Mouse (Mus musculus): Measurements from ENCODE around the gene Wwc2. TPM values are rescaled to one million over a fixed set of nuclear protein-coding genes. Genes with fewer than 3 reads are reported as not detected.

Gene Wwc2
- total and polyA plus RNA-seq, 2 experiments from 2014 or later = 8.2 to 18.5 TPM

DNA sequence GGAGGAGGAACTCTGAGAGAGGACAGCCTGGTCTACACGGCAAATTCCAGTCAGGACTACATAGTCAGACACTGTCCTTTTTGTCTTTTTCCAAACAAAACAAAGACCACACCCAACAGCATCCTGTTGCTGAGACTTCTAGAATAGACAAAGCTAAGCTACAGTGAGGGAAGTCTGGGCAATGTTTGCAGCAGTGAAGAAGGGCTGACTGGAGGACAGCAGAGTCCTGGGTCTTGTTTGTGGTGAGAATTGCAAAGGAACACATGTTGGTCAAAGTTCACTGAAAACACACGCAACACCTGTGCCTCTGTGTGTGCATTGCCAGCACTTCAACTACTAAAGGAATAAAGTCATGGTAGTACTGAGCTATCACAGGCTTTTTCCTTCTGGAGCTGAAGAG, 75.2 kb downstream of the Wwc2 start:
- no peak for ATAC-seq (ENCODE audit: insufficient read depth, low read depth)
- WGBS = 82% methylated on average over 2 of the region's 2 CpGs
- DNase-seq (ENCODE audit: low spot score) = no peak
- Histone ChIP-seq H3K9ac (replicated peaks; ENCODE audit: low read depth, low read length) (no peak overlapping the region), H3K36me3 (replicated peaks; ENCODE audit: control insufficient read depth, insufficient read depth, low read length) (no peaks in the 10 kb centered on the region; the same call in none of the 2 replicates), H3K27ac (ENCODE audit: low read depth) (peak overlapping the region; percentile 20; the same call in 1 of the 2 replicates), H3K4me2 (ENCODE audit: low read depth, low read length) (no peak overlapping the region), H3K4me1 (ENCODE audit: control insufficient read depth, insufficient read depth) (0 out of 2 replicates have a peak, but pooled peaks cover 3% of the 10 kb centered on the region), H3K4me3 (ENCODE audit: low read depth, low read length) (no peak overlapping the region), H3K27me3 (ENCODE audit: control insufficient read depth, insufficient read depth, low read length) (no peaks in the 10 kb centered on the region), H3K9me3 (replicated peaks; ENCODE audit: control insufficient read depth, low read length) (no peaks in the 10 kb centered on the region)
- no peak for TF ChIP-seq EP300 (IDR thresholded peaks at IDR 0.05; ENCODE audit: low read depth)
- TF ChIP-seq CTCF (IDR thresholded peaks at IDR 0.05; ENCODE audit: low read depth) = no peak

DNA sequence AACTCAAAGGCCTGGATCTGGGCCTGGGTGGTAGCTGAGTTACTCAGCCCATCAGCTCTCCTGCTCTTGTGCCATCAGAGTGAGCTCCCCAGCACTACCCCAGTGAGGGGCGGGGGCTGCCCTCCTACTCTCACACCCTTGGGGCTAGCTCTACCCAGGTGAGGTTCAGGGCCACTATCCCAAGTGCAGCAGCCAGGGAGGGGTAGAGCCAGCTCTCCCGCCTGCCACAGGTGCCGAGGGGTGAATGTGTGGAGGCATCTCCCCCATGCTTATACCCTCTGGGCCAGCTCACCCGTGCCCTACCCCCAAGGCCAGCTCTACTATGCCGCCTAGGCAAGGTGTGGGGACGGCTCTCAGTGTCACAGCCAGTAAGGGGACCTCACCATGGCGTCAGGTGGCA, 75.8 kb downstream of the Wwc2 start:
- 94% methylated on average over 7 of the region's 7 CpGs for WGBS
- Histone ChIP-seq H3K9me3 (replicated peaks; ENCODE audit: control insufficient read depth, low read length) (no peaks in the 10 kb centered on the region), H3K9ac (replicated peaks; ENCODE audit: low read depth, low read length) (no peak overlapping the region), H3K36me3 (replicated peaks; ENCODE audit: control insufficient read depth, insufficient read depth, low read length) (no peaks in the 10 kb centered on the region; the same call in 1 of the 2 replicates), H3K27me3 (ENCODE audit: control insufficient read depth, insufficient read depth, low read length) (no peaks in the 10 kb centered on the region), H3K4me3 (ENCODE audit: low read depth, low read length) (no peak overlapping the region), H3K27ac (ENCODE audit: low read depth) (peak overlapping the region; percentile 20; the same call in 1 of the 2 replicates), H3K4me2 (ENCODE audit: low read depth, low read length) (no peak overlapping the region), H3K4me1 (ENCODE audit: control insufficient read depth, insufficient read depth) (0 out of 2 replicates have a peak, but pooled peaks cover 3% of the 10 kb centered on the region)
- TF ChIP-seq EP300 (IDR thresholded peaks at IDR 0.05; ENCODE audit: low read depth) (no peak), CTCF (IDR thresholded peaks at IDR 0.05; ENCODE audit: low read depth) (no peak)
- 0 out of 2 replicates have a peak, but pooled peaks have one; percentile 20 for ATAC-seq (ENCODE audit: insufficient read depth, low read depth)
- no peak for DNase-seq (ENCODE audit: low spot score)

DNA sequence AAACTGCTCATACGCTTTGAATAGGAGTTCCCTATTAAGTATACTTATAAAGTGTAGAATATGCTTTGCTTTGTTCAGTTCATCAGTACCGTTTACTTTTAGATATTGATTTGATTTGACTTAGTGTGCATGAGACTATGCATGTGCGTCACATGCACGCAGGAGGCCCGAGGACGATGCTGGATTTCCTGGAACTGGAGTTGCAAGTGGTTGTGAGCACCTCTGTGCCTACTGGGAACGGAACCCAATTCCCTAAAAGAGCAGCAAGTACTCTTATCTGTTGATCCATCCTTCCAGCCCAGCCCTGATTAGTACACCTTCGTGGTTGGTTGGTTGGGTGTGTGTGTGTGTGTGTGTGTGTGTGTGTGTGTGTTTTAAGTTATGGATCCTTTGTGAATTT, 76.6 kb downstream of the Wwc2 start:
- Histone ChIP-seq H3K9ac (replicated peaks; ENCODE audit: low read depth, low read length) (no peak overlapping the region), H3K4me3 (ENCODE audit: low read depth, low read length) (no peak overlapping the region), H3K9me3 (replicated peaks; ENCODE audit: control insufficient read depth, low read length) (0 out of 2 replicates have a peak, but pooled peaks cover 5% of the 10 kb centered on the region), H3K4me2 (ENCODE audit: low read depth, low read length) (no peak overlapping the region), H3K36me3 (replicated peaks; ENCODE audit: control insufficient read depth, insufficient read depth, low read length) (no peaks in the 10 kb centered on the region), H3K27me3 (ENCODE audit: control insufficient read depth, insufficient read depth, low read length) (no peaks in the 10 kb centered on the region), H3K27ac (ENCODE audit: low read depth) (no peak overlapping the region), H3K4me1 (ENCODE audit: control insufficient read depth, insufficient read depth) (0 out of 2 replicates have a peak, but pooled peaks cover 3% of the 10 kb centered on the region)
- DNase-seq (ENCODE audit: low spot score) (no peak), ATAC-seq (ENCODE audit: insufficient read depth, low read depth) (no peak)
- 89% methylated on average over 8 of the region's 8 CpGs for WGBS
- no peak for TF ChIP-seq EP300 (IDR thresholded peaks at IDR 0.05; ENCODE audit: low read depth)
- TF ChIP-seq CTCF (IDR thresholded peaks at IDR 0.05; ENCODE audit: low read depth) = no peak

DNA sequence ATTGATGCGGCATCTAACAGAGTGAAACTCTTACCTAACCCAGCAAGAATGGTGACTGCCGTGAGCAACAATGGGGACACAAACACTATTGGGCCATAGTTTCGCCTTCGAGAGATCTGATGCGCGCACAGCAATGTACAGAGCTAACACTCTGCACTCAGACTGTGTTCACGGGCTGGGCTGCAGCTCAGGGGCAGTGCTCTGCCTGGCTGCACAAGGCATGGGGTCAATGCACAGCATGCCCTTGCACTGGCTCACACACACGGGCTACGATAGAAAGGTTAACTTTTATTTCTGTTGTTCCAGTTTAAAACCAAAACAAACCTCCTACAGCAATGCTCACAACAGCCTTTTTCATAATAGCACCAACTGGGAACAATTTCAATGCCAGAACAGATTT, 77.1 kb downstream of the Wwc2 start:
- 0 out of 2 replicates have a peak, but pooled peaks cover 5% of the 10 kb centered on the region for H3K9me3 ChIP-seq (replicated peaks; ENCODE audit: control insufficient read depth, low read length)
- H3K27ac ChIP-seq (ENCODE audit: low read depth) = no peak overlapping the region
- no peaks in the 10 kb centered on the region for H3K27me3 ChIP-seq (ENCODE audit: control insufficient read depth, insufficient read depth, low read length)
- H3K9ac ChIP-seq (replicated peaks; ENCODE audit: low read depth, low read length) = no peak overlapping the region
- TF ChIP-seq EP300 (IDR thresholded peaks at IDR 0.05; ENCODE audit: low read depth) = no peak
- TF ChIP-seq CTCF (IDR thresholded peaks at IDR 0.05; ENCODE audit: low read depth) = no peak
- WGBS = 95% methylated on average over 9 of the region's 9 CpGs
- H3K4me2 ChIP-seq (ENCODE audit: low read depth, low read length) = no peak overlapping the region
- no peaks in the 10 kb centered on the region for H3K36me3 ChIP-seq (replicated peaks; ENCODE audit: control insufficient read depth, insufficient read depth, low read length)
- H3K4me3 ChIP-seq (ENCODE audit: low read depth, low read length) = no peak overlapping the region
- no peak for DNase-seq (ENCODE audit: low spot score)
- no peak for ATAC-seq (ENCODE audit: insufficient read depth, low read depth)
- H3K4me1 ChIP-seq (ENCODE audit: control insufficient read depth, insufficient read depth) = 0 out of 2 replicates have a peak, but pooled peaks cover 3% of the 10 kb centered on the region

DNA sequence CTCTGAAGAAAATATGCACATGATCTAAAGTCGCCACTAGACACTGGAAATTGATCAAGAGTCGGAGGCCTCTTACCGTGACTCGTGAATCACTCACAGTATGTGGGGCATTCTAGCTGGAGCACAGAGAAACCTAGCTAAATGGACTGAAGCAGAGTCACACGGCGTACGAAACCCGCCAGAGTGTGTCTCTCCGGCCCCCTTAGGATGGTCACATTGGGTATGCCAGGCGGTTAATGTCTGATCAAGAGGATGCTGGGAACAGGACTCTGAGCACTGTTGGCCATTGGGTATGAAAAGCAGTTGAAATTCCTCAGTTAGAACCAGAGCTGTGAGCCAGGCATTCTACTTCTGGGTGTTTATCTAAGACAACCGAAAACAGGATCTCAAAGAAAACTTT, 81.0 kb downstream of the Wwc2 start:
- Histone ChIP-seq H3K4me1 (ENCODE audit: control insufficient read depth, insufficient read depth) (no peaks in the 10 kb centered on the region), H3K4me3 (ENCODE audit: low read depth, low read length) (no peak overlapping the region), H3K27me3 (ENCODE audit: control insufficient read depth, insufficient read depth, low read length) (no peaks in the 10 kb centered on the region), H3K36me3 (replicated peaks; ENCODE audit: control insufficient read depth, insufficient read depth, low read length) (no peaks in the 10 kb centered on the region), H3K9me3 (replicated peaks; ENCODE audit: control insufficient read depth, low read length) (0 out of 2 replicates have a peak, but pooled peaks cover 5% of the 10 kb centered on the region), H3K9ac (replicated peaks; ENCODE audit: low read depth, low read length) (no peak overlapping the region), H3K4me2 (ENCODE audit: low read depth, low read length) (no peak overlapping the region), H3K27ac (ENCODE audit: low read depth) (no peak overlapping the region)
- ATAC-seq (ENCODE audit: insufficient read depth, low read depth) = no peak
- no peak for TF ChIP-seq CTCF (IDR thresholded peaks at IDR 0.05; ENCODE audit: low read depth)
- TF ChIP-seq EP300 (IDR thresholded peaks at IDR 0.05; ENCODE audit: low read depth) = no peak
- WGBS = 99% methylated on average over 11 of the region's 11 CpGs
- no peak for DNase-seq (ENCODE audit: low spot score)

DNA sequence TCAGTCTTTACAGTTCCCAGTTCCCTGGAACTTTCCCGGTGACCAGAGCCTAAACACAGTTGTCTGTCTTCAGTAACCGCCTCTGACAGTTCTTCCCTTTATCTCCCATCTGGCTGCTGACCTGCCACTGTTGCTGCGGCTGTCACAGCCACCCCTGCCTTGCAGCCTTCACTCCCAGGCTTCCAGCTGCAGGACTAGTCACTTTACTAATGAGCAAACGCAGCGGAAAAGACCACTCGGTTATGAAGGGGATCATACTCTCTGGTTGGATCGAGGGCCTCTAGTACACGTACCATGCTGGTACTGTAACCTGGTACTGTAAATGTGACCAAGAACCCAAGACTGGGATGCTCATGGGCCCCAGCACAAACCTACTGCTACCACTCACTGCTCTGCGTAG, 83.7 kb downstream of the Wwc2 start:
- Histone ChIP-seq H3K27me3 (ENCODE audit: control insufficient read depth, insufficient read depth, low read length) (no peaks in the 10 kb centered on the region), H3K4me2 (ENCODE audit: low read depth, low read length) (no peak overlapping the region), H3K4me1 (ENCODE audit: control insufficient read depth, insufficient read depth) (peaks cover 7% of the 10 kb centered on the region), H3K9ac (replicated peaks; ENCODE audit: low read depth, low read length) (no peak overlapping the region), H3K4me3 (ENCODE audit: low read depth, low read length) (no peak overlapping the region), H3K36me3 (replicated peaks; ENCODE audit: control insufficient read depth, insufficient read depth, low read length) (no peaks in the 10 kb centered on the region), H3K9me3 (replicated peaks; ENCODE audit: control insufficient read depth, low read length) (0 out of 2 replicates have a peak, but pooled peaks cover 5% of the 10 kb centered on the region), H3K27ac (ENCODE audit: low read depth) (no peak overlapping the region)
- DNase-seq (ENCODE audit: low spot score) (no peak), ATAC-seq (ENCODE audit: insufficient read depth, low read depth) (no peak)
- TF ChIP-seq EP300 (IDR thresholded peaks at IDR 0.05; ENCODE audit: low read depth) (no peak), CTCF (IDR thresholded peaks at IDR 0.05; ENCODE audit: low read depth) (no peak)
- 64% methylated on average over 9 of the region's 9 CpGs for WGBS
